Mouse (Mus musculus) granulocyte monocyte progenitor cell, adult 5-6 weeks (primary cell): ENCODE measurements around the gene Mmp28. TPM values are rescaled to one million over a fixed set of nuclear protein-coding genes. Genes with fewer than 3 reads are reported as not detected.

Source experiments
- ATAC-seq: replicated peaks from 2 replicates; pipeline ENCODE4 v1.8.0; 2016; ENCODE audit warnings: mild to moderate bottlenecking, moderate TSS enrichment, inconsistent platforms; ENCODE audit not compliant: poor library complexity, severe bottlenecking
- total RNA-seq, 2 experiments: library from RNA; stranded (forward) in 1 of 2; stranded (reverse) in 1 of 2; fragments of 200-712, 200-1000 nt in 1 of 2; fragments of >200 nt in 1 of 2; fragmentation: Nextera tagmentation in 1 of 2; gene quantifications; 2 replicates each; pipeline ENCODE4 v1.2.3; 2014 to 2017

Mmp28 gene
- total RNA-seq (2014; fragmentation: Nextera tagmentation) (6.6 and 11.1 TPM in 2 replicates), total RNA-seq (2017) (5.4 and 5.6 TPM in 2 replicates)

DNA sequence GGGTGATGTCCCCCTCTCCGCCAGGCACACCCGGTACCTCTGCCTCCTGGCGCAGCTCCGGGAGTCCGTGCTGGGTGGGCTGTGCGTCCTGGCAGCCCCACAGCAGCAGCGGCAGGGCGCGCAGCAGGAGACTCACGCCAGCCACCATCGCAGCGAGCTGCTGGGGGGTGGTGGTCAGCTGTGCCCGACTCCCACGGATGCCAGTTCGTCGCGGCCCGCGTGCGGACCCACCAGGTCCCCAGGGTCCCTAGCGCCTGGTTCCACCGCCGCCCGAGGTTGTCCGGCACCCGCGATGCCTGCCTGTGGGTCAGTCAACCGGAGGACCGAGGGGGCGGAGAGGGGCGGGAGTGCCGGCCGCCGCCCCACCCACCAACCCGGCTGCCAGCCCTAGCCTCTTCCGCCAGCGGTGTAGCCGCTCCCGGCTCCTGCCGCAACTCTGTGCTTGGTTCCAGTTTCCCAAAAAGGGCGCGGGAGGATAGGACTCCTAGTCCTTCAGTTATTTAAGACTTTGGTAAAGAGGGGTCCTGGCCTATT, at the start of gene Mmp28:
Gene Mmp28 (minus strand): TSS at position 361 of the 534 bp plus-strand sequence.
- ATAC-seq: peak; percentile 70

DNA sequence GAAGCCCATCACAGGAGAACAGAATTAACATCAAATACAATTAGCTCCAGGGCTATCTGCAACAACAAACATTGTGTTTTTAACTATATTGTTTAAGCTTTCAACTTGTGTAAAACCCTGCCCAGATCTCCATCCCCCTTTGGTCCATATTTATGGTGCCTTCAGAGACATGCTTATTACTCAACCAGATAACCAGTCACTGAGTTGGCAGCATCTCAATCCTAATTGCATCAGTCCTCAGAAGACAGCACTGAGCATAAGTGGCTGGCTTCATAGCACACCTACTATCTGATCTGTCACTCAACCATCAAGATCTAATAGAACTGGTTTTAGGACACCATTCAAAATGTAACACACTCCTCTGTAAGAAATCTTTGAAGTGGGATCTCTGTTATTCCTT, 46.6 kb upstream of the Mmp28 start:
- peak; percentile 55; the same call in 1 of the 2 replicates for ATAC-seq

DNA sequence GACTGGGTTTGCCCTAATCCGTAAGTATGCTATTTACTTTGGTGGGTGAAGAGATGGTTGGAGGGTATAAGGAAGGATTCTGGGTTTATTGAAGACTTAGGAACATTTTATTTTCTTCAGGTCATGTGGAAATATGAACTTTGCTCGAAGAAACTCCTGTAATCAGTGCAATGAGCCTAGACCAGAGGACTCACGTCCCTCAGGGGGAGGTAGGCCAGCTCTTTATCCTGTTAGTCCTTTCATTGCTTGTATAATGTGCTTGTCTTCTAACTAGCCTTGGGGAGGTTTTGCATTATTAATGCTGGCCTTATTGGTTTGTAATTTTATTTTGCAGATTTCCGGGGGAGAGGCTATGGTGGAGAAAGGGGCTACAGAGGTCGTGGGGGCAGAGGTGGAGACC, 41.4 kb upstream of the Mmp28 start:
- ATAC-seq: no peak

DNA sequence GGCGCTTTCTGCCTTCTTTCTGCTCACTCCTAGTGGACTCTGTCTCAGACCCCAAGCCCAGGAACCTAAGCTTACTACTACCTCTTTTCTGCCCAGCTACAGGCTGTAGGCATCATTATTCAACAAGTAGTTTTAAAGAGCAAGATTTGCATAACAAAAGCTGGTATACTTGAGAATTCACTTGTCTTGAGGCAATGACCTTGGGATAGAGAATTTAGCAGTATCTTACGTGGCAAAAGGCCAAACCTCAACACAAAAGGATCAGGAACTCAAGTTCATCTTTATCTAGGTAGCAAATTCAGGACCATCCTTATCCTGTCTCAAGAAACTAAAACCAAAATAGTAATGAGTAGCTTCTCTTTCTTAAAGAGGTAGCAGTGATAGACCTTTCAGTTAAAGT, 32.7 kb upstream of the Mmp28 start:
- no peak for ATAC-seq

DNA sequence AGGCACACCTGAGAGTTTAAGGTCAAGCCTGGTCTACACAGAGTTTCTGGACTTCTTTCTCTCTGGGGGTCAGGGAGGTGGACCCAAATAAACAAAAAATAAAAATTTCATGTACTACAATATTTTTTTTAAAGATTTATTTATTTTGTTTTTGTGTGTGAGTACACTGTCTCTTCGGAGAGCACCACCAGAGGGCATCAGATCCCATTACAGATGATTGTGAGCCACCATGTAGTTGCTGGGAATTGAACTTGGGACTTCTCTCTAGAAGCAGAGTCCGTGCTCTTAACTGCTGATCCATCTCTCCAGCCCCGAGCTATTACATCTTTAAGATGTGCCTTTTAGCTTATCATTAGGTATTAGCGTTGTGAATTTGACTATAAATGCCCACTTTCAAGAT, 28.6 kb upstream of the Mmp28 start:
- no peak for ATAC-seq

DNA sequence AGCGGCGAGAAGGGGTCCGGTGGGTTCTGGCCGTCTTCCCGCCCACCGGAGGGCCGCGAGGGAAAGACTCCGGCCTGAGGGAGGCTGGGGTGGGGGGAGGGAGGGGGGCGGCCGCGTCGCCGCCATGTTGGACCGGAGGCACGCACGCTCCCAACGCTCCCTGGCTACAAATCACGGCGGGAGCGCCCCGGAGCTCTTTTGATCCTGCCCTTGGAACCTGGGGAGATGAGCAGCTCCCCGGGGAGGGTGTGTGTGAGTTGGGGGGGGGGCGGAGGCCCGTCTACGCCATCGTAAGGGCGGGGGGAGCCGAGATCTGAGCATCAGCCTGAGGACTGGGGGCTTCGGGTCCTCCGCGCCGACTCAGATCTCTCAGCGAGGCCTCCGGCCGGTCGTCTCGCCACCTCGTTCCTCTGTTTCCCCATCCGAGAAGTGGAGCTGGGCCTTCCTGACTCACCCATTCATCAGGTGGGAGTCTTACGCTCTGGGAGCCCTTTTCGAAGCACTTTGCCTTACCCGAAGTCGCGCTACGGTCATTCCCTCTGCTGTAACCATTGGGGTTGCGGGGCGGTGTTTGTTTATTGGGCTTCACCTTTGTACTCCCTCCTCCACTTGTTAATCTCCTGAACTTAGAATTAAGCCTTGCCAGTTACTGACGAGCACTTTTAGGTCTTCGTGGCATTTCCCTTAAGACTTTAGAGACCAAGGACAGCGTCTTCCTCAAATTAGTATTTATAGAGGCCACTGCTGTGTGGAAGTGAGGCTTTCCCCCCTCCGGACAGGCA, 10.6 kb upstream of the Mmp28 start:
- peak; percentile 22 for ATAC-seq

DNA sequence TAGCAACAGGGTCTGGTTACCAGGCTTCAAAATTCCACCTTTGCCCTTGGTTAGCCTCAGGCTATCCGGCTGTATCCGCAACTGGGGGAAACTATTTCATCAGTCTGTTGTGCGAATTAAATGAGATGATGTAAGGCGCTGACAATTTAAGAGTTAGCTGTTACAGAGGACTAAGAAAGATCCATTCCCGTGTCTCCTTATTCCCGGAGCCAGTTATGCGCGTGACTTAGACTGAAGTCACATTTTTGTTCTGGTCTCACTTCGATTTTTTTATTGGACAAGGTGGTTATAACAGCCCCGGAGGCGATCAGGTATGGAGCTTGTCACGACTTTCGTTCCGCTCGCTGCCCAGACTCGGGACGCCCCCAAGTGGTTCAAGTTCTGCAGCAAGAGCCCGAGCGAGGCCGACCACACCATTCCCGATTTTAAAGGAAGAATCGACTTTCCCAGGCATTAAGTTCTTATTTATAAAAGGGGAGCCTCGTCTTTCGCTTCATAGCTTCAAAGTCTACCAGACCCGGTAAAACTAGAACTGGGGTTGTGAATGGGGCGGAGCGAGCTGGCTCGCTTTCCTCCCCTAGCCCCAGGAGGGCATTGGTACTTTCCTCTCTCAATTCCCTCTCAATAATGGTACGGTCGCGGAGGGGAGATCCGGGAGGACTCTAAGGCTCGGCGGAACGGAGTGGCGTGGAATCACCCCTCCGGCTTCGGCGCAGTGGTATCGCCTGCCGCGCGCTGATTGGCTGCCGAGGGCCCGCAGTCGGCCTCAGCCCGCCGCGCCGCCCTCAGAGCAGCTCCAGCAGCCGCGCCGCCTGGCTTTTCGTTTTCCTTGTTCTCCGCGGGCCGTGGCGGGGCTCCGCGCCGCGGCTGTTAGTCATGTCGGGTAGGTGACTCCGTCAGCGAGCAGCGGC, 9.7 kb upstream of the Mmp28 start, which contains the start of gene Taf15:
Gene Taf15 (plus strand): TSS at position 763 of the 911 bp plus-strand sequence.
- ATAC-seq: peak; percentile 98

DNA sequence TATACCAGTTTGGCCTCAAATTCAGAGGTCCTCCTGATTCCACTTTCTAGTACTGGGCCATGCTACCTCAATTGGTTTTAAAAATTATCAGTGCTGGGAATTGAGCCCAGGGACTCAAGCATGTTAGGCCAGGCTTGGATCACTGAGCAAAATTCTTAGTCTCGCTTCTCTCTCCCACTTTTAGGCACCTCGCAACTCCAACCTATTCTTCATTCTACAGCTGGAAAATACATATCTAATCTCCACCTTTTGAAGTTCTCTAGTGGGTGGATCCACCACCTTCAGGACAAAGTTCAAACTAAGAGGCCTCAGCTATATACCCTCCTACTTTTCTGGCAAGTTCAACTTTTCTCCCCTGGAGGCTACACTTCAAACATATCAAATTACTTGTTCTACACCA, 8.9 kb upstream of the Mmp28 start:
- no peak for ATAC-seq

DNA sequence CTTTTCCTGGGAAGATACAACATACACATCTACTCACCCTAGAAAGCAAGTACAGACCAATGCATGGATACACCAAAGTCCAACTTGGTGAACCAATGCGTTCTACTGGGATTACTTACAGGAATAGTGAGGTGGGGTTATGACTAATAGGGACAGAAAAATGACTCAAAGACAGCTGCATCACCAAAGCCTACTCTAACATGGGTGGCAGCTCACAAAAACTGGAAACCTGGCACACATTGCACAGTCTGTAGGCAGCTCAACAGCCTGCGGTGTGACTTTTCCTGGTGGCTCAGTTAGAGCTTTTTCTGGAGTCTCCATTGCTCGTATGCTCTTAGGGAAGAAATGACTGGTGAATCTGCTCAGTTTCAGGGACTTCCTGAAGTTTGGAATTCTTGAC, 5.9 kb upstream of the Mmp28 start:
- ATAC-seq: no peak

DNA sequence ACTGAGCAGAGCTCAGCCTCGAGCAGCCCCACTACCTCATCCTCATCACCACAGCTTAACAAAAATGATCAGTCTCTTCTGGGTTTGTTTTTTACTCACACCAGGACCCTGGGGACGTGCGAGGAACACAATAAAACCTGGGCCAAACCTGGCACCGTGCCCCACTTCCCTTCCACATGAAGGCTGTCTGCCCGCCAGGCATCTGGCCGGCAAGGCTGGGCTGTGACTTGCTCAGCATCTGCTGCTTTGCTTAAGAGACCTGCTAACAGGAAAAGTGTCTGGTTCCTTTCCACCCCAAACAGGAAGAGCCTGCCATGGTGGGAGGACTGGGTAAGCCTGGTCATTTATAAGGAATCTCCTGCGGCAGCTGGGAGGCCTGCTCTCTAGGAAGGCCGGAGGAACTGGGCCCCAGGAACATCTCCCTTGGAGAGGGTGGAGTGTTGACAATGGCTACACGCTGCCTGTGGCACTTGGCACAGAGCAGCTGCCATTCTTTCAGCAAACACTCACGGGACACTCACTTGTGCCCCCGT, 4.3 kb upstream of the Mmp28 start:
- peak; percentile 33 for ATAC-seq

DNA sequence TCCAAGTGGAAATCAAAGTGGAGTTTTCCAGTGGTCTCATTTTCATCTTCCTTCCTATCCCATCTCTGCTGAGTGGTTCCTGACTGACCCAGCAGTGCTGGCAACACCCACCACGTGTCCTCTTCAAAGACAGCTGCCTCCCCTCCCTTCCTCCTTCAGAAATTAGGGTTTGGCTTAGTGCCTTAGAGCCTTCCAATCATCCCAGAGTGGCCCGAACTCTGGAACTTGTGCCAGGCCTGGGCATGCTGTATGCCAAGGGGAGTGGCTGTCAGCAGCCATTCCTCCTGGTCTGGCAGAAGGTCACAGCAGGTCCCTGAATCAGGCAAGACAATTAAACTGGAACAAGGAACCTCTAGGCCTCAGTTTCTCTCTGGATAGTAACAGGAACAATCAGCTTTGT, 3.1 kb upstream of the Mmp28 start:
- ATAC-seq: no peak

DNA sequence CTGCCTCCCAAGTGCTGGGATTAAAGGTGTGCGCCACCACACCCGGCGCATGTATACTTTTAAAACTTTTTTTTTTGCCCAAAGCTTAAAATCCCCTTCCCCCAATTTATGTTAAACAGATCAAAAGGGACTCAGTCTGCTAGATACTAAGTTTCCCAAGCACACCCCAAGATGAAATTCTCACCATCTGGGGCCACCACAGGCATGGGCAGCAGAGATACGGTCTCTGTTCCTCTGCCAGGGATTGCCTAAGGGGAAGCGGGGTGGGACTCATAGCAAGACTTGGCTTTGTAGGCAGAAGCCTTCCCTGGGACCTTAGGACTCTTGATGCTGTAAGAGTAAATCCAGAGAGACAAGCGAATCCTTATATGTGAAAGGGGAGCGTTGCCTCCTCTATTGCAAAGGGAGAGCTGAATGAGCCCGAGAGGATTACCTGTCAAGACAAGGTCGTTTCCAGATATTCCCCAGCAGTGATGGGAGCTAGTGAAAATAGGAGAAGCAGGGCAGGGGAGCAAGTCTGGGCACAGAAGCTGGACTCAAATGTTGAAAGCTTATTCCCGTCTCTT, 1.3 kb downstream of the Mmp28 start:
- peak; percentile 71 for ATAC-seq

DNA sequence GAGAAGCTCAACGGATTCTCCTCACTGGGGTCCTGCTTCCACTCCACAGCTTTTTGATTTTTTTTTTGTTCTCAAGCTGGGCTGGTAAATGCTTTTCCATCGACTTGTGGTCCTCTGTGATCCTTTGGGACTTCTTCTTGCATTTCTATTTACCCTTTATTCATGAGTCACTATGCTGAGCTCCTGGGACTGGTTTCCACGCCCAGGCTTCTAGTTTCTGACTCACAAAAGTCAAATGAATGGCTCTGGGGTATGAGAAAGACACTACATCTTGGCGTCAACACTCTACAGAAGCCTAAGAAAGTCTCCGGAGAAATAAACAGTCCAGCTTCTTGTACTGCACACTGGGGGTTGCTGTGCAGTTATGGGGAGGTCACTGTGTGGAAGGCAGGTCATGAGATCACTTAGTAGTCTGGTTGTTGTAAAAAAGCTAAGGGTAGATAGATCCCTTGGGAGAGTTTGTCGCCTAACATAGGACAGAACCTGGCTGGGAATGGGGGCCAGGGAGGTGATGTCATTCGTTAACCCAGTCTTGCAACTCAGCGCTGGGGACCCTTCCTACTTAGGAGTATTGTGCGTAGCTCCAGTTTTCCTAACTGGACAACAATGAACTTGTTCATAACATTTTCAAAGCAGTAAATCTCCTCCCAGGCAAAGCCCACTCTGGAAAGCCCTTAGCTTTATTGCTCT, 4.8 kb downstream of the Mmp28 start:
- no peak for ATAC-seq

DNA sequence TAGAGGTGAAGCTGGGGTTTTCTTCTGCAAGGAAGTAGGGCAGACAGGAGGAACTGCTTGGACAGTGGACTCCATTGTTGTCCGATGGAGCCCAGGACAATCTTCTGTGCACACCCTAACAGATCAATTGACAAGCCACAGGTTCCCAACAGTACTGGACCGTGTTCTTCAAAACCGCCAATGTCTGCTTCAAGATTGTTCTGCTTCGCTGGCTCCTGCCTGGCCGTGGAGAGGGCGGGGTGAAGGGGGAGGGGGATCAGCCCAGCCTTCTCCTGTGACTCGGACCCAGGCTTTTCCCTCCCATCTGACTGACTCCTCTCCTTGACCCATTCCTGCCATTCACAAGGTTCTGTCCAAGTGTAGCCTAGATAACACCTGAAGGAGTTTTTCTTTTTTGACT, 5.6 kb downstream of the Mmp28 start:
- no peak for ATAC-seq

DNA sequence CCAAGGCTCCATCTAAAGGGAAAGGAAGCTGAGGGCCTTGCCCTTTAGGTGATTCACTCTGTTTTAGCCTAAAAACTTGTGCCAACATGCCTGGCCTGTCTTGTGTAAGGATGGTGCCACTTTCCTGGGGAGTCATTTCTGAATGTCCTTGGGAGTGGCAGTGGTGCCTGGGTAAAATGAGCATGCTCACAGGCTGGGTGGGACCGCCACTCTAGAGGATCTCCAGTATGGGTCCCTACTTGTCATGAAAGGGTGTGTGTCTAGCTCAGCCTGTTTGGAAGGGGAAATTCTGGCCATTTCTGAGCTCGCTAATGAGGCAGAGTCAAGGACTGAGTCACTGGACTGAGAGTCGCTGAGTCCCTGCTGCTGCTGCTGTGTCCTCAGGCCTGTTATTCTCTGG, 7.3 kb downstream of the Mmp28 start:
- ATAC-seq: no peak

DNA sequence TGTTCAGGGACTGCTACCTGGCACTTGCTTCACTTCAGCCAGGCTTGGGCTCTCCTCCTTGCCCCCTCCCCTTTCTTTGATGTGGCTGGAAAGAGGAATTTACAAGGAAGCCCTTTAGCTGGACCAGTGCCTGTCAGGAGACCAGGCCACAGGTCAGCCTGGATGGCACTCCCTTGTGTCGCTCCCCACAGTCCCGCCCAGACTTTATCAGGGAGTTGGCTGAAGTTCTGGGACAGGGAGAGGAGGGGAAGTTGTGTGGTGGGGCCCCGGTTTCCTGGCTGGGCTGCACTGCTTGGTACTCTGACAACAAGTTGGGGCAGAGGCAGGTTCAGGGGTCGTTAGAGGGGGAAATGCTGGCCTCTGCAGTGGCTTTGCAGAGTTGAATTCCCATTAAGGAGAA, 8.3 kb downstream of the Mmp28 start:
- ATAC-seq: peak; percentile 65

DNA sequence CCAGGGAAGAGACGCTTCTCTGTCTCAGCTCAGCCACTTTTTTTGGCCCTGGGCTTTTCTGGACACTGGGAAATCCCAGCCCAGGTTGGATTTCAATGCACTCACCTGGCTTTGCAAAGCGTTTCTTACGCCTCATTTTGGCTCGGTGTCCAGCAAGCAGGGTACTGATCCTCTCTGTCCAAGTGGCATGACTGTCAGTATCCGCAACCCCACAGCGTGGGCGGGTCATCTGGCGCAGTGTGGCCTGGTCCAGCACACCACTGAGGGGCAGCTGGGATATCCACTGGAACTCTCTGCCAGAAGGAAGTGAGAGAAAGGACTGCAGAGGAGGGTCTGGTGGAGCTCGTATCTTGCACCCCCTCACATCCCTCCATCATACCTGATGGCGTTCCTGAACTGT, 11.6 kb downstream of the Mmp28 start:
- no peak for ATAC-seq

DNA sequence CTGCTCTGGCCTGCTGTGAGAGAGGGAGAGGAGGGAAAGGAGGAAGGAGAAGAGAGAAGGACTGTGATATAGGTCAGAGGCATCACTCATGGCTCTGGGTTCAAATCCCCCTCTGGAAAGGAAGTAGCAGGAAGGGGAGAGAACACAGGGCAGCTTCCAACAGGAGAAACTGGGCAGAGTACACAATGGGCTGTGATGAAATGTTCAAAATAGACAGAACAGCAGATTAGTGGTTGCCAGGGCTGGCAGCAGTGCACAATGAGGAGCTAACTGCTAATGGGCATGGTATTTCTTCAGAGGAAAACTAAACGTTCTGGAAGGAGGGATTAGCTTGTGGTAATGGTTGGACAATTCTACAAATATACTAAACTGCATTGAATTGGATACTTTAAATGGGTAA, 12.3 kb downstream of the Mmp28 start:
- no peak for ATAC-seq

DNA sequence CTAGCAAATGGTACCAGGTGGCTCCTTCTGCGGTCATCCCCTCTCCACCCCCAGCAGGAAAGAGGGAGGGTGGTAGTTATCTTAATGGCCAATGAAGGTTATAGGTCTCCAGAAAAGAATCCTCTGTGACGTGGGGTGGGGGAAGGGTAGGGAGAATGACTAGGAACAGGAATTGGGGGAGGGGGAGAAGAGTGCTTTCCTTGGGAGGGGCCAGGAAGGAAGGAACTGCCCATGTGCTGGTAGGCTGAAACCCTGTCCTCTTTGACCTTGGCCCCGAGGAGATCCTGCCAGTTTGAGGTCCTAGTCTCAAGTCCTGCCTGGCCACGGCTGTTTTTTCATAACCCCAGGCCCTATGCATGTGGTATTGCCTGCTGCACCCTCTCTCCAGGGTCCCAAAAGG, 13.6 kb downstream of the Mmp28 start:
- no peak for ATAC-seq

DNA sequence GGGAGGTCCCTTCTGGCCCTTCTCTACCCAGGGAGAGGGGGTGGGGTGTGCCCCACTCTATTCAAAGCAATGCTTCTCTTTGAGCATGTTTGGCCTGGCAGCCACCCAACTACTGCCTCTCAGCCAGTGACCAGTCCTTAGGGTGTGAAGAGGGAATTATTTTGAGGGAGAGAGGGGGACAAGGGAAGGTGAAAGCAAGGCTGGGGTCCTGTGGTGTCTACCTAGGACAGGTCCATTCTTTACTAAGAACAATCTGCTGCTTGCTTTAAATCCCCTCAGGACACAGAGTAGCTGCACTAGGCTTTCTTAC, 14.0 kb downstream of the Mmp28 start:
- ATAC-seq: no peak
